Mouse (Mus musculus) thymus, adult 2 months (tissue): ENCODE data around the gene Per1.

ENCODE experiments used
- CTCF ChIP-seq: fragments of 200-500 bp; IDR thresholded peaks from 2 replicates; pipeline ENCODE4 v1.5.1; 2012; ENCODE audit warnings: mild to moderate bottlenecking, control low read depth, low read length, moderate library complexity, borderline replicate concordance; ENCODE audit not compliant: control insufficient read depth, poor library complexity, insufficient read depth; ENCODE audit errors: extremely low read depth
- POLR2A ChIP-seq: fragments of 200-500 bp; IDR thresholded peaks from 2 replicates; pipeline ENCODE4 v1.6.1; 2012; ENCODE audit warnings: mild to moderate bottlenecking, low read length, control low read depth, moderate library complexity; ENCODE audit not compliant: control insufficient read depth, poor library complexity, insufficient read depth; ENCODE audit errors: extremely low read depth

DNA sequence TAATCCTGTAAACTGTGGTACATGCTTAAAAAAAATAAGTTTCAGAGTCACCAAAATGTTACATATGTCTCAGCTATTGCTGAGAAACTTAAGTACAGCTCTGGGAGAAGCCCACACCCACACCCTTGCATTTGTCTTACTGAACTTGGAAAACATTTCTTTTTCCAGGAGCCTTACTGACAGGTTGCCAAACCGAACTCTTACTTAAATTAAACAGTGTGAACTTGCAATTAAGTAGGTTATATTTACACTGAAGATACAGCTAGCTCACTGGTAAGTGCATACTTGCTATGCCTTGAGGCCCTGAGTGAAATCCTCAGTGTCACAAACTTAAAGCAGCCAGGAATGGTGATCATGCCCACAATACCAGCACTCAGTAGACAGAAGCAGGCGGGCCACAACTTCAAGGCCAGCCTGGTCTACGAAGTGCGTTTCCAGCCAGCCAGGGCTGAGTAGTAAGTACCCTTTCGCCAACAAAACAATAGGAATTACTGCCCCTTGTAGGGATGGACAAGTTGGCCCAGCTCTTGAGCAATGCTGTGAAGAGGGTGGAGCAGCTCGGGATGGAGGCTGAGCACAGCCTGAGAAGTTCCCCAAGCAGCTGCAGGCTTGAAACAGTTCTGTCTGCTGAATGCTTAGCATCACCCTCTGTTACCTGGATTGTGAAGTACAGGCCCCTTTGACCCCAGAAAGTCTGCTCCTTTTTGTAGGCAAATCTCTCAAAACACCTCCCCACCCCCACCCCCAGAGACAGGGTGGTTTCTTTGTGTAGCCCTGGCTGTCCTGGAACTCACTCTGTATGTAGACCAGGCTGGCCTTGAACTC is 20.9 kb upstream of the Per1 start:
- no peak for TF ChIP-seq POLR2A
- no peak for TF ChIP-seq CTCF
